Comparison of ENCODE assay signal across 8 mouse cellular contexts in genomic region chr5:43422815-43423687, GRCm38 (mm10).
DNase-seq lines count a peak whose midpoint lies in the region; ATAC-seq and TF ChIP-seq lines count a peak whose summit lies in the region.

No protein-coding gene starts in this region.

- 73% methylated on average over 9 of the region's 9 CpGs for WGBS in liver, adult 2 months
- 76% methylated on average over 9 of the region's 9 CpGs for WGBS in neural tube, embryonic 11.5 days

- no peak overlapping the region for H3K9ac ChIP-seq in liver, adult 2 months (ENCODE audit: low read depth, low read length)
- H3K9ac ChIP-seq in neural tube, embryonic 11.5 days (ENCODE audit: low read length), result no peak overlapping the region

- H3K4me3 ChIP-seq in liver, adult 2 months (ENCODE audit: insufficient read depth, low read depth, low read length), result no peak overlapping the region
- no peak overlapping the region for H3K4me3 ChIP-seq in neural tube, embryonic 11.5 days (ENCODE audit: low read depth, low read length)

- no peaks in the 10 kb centered on the region for H3K27me3 ChIP-seq in liver, adult 2 months (ENCODE audit: control insufficient read depth, insufficient read depth, low read length)
- H3K27me3 ChIP-seq in neural tube, embryonic 11.5 days (ENCODE audit: control insufficient read depth, insufficient read depth, low read length), result no peaks in the 10 kb centered on the region

- no peaks in the 10 kb centered on the region for H3K9me3 ChIP-seq in neural tube, embryonic 11.5 days (ENCODE audit: control insufficient read depth, low read length)

- H3K79me2 ChIP-seq in liver, adult 2 months (ENCODE audit: control insufficient read depth, insufficient read depth, low read length), result no peaks in the 10 kb centered on the region

- no peak for TF ChIP-seq POLR2A in liver, adult 2 months (IDR thresholded peaks at IDR 0.05; ENCODE audit: extremely low read depth, insufficient read depth, low read length)

- H3K27ac ChIP-seq in liver, adult 2 months (replicated peaks; ENCODE audit: insufficient read depth, low read depth, low read length), result no peak overlapping the region
- H3K27ac ChIP-seq in neural tube, embryonic 11.5 days (ENCODE audit: low read depth, low read length), result no peak overlapping the region

- no peaks in the 10 kb centered on the region for H3K36me3 ChIP-seq in liver, adult 2 months (ENCODE audit: control insufficient read depth, insufficient read depth, low read length)
- H3K36me3 ChIP-seq in neural tube, embryonic 11.5 days (ENCODE audit: control insufficient read depth, insufficient read depth, low read length), result no peaks in the 10 kb centered on the region

- H3K4me2 ChIP-seq in neural tube, embryonic 11.5 days (ENCODE audit: low read depth), result no peak overlapping the region

- H3K4me1 ChIP-seq in liver, adult 2 months (ENCODE audit: control insufficient read depth, insufficient read depth, low read length), result no peaks in the 10 kb centered on the region; the same call in 1 of the 2 replicates
- H3K4me1 ChIP-seq in neural tube, embryonic 11.5 days (ENCODE audit: control insufficient read depth, insufficient read depth, low read length), result no peaks in the 10 kb centered on the region

- TF ChIP-seq CTCF in liver, adult 2 months (IDR thresholded peaks at IDR 0.05; ENCODE audit: low read depth, low read length), result peak; percentile 34; the same call in 1 of the 2 replicates

- ATAC-seq in neural tube, embryonic 11.5 days (ENCODE audit: insufficient read depth, low FRiP score, low TSS enrichment), result peak; percentile 74

- DNase-seq in CD4-positive helper T cell, adult 2 months (ENCODE audit: low read depth, low spot score), result peak; percentile 59
- peak; percentile 81 for DNase-seq in adrenal gland, postnatal 10 days
- DNase-seq in embryo, embryonic 11.5 days (ENCODE audit: low read depth, low spot score), result peak; percentile 74
- DNase-seq in heart, adult 9 months (ENCODE audit: low spot score in 2 of 2), result peak; percentile 50 to 78
- peak; percentile 85 for DNase-seq in kidney, postnatal 10 days
- DNase-seq in liver, adult 2 months (ENCODE audit: extremely low read depth, low read depth, low spot score), result peak; percentile 62
- DNase-seq in neural tube, embryonic 11.5 days (ENCODE audit: low spot score), result peak; percentile 61
- DNase-seq in testis, postnatal 10 days (ENCODE audit: low spot score), result peak; percentile 68
